Mouse (Mus musculus) hindbrain, embryonic 13.5 days (tissue): ENCODE measurements around the gene Wdr91. TPM values are rescaled to one million over a fixed set of nuclear protein-coding genes. Genes with fewer than 3 reads are reported as not detected.

Experiments used
- ATAC-seq: fragments of 200-750 bp; cut with Nextera tagmentation; 2 replicates; pipeline ENCODE4 v1.8.0; 2017; ENCODE audit warnings: moderate TSS enrichment; ENCODE audit not compliant: low FRiP score
- H3K27ac ChIP-seq: fragments of 300-500 bp; sonication (generic); 2 replicates; pipeline ENCODE4 v1.5.1; 2015; ENCODE audit warnings: inconsistent platforms, mild to moderate bottlenecking, moderate library complexity
- H3K27me3 ChIP-seq: fragments of 300-500 bp; sonication (generic); 2 replicates; pipeline ENCODE4 v1.6.1; 2015; ENCODE audit warnings: mild to moderate bottlenecking, inconsistent platforms
- H3K36me3 ChIP-seq: fragments of 300-500 bp; sonication (generic); 2 replicates; pipeline ENCODE4 v1.6.1; 2015; ENCODE audit warnings: mild to moderate bottlenecking, inconsistent platforms
- H3K4me1 ChIP-seq: fragments of 300-500 bp; sonication (generic); replicated peaks from 2 replicates; pipeline ENCODE4 v1.6.1; 2015; ENCODE audit warnings: inconsistent platforms
- H3K4me2 ChIP-seq: fragments of 300-500 bp; sonication (generic); 2 replicates; pipeline ENCODE4 v1.6.1; 2015; ENCODE audit warnings: inconsistent platforms, mild to moderate bottlenecking, moderate library complexity
- H3K4me3 ChIP-seq: fragments of 300-500 bp; sonication (generic); 2 replicates; pipeline ENCODE4 v1.5.1; 2015; ENCODE audit warnings: mild to moderate bottlenecking, inconsistent platforms
- H3K9ac ChIP-seq: fragments of 300-500 bp; sonication (generic); 2 replicates; pipeline ENCODE4 v1.6.1; 2015; ENCODE audit warnings: mild to moderate bottlenecking, inconsistent platforms
- H3K9me3 ChIP-seq: fragments of 300-500 bp; sonication (generic); 2 replicates; pipeline ENCODE4 v1.6.1; 2016; ENCODE audit warnings: inconsistent platforms
- WGBS: fragments of 180-500 bp; shearing (Covaris S2); methylation state at CpG from one replicate; pipeline ENCODE4 v1.1.7; 2015; 5-methylcytosine and 5-hydroxymethylcytosine counted together
- polyA plus RNA-seq: library from polyadenylated mRNA; unstranded; fragments of >200 nt; fragmentation: Nextera tagmentation; extraction: Ambion mirVana; gene quantifications from 2 replicates; pipeline ENCODE4 v1.2.1, GENCODE M21; 2015

The Wdr91 gene
- polyA plus RNA-seq, 1 experiment from 2014 or later, result 12.5 TPM

- no peak for ATAC-seq
- H3K4me2 ChIP-seq, result peak overlapping the region; percentile 72
- H3K9ac ChIP-seq, result peak overlapping the region; percentile 82
- H3K36me3 ChIP-seq, result peaks cover 36% of the 10 kb centered on the region
- H3K9me3 ChIP-seq, result no peaks in the 10 kb centered on the region
- 54% methylated on average over 8 of the region's 8 CpGs for WGBS
- H3K4me1 ChIP-seq, result peaks cover 19% of the 10 kb centered on the region
- H3K27ac ChIP-seq, result peak overlapping the region; percentile 90
- H3K4me3 ChIP-seq, result peak overlapping the region; percentile 73
- no peaks in the 10 kb centered on the region for H3K27me3 ChIP-seq
Measured at GRCm38 (mm10) chr6:34909631-34910345, 888 bp downstream of the Wdr91 start.

GRCm38 (mm10) chr6:34907696-34908260 is 2.9 kb downstream of the Wdr91 start:
- Histone ChIP-seq H3K27ac (no peak overlapping the region), H3K9ac (no peak overlapping the region), H3K4me1 (peaks cover 19% of the 10 kb centered on the region), H3K4me2 (no peak overlapping the region), H3K36me3 (peaks cover 54% of the 10 kb centered on the region), H3K4me3 (no peak overlapping the region), H3K9me3 (no peaks in the 10 kb centered on the region), H3K27me3 (no peaks in the 10 kb centered on the region)
- ATAC-seq, result no peak
- WGBS, result 91% methylated on average over 18 of the region's 18 CpGs

GRCm38 (mm10) chr6:34907121-34907614 is 3.5 kb downstream of the Wdr91 start:
- Histone ChIP-seq H3K4me3 (no peak overlapping the region), H3K9me3 (no peaks in the 10 kb centered on the region), H3K4me2 (no peak overlapping the region), H3K9ac (no peak overlapping the region), H3K27me3 (no peaks in the 10 kb centered on the region), H3K36me3 (peaks cover 58% of the 10 kb centered on the region), H3K4me1 (peaks cover 19% of the 10 kb centered on the region), H3K27ac (no peak overlapping the region)
- 60% methylated on average over 2 of the region's 2 CpGs for WGBS
- ATAC-seq, result no peak

GRCm38 (mm10) chr6:34906661-34907060 is 4.0 kb downstream of the Wdr91 start:
- H3K27me3 ChIP-seq, result no peaks in the 10 kb centered on the region
- 95% methylated on average over 4 of the region's 4 CpGs for WGBS
- H3K9me3 ChIP-seq, result no peaks in the 10 kb centered on the region
- H3K4me2 ChIP-seq, result no peak overlapping the region
- H3K27ac ChIP-seq, result no peak overlapping the region
- peaks cover 62% of the 10 kb centered on the region for H3K36me3 ChIP-seq
- H3K4me1 ChIP-seq, result peaks cover 19% of the 10 kb centered on the region
- no peak overlapping the region for H3K4me3 ChIP-seq
- no peak for ATAC-seq
- no peak overlapping the region for H3K9ac ChIP-seq

- Histone ChIP-seq H3K4me1 (peaks cover 19% of the 10 kb centered on the region), H3K27ac (no peak overlapping the region), H3K9me3 (no peaks in the 10 kb centered on the region), H3K27me3 (no peaks in the 10 kb centered on the region), H3K36me3 (peaks cover 68% of the 10 kb centered on the region), H3K9ac (no peak overlapping the region), H3K4me3 (no peak overlapping the region), H3K4me2 (no peak overlapping the region)
- no peak for ATAC-seq
- 89% methylated on average over 2 of the region's 2 CpGs for WGBS
Measured at GRCm38 (mm10) chr6:34906125-34906524, 4.6 kb downstream of the Wdr91 start.

- no peak for ATAC-seq
- Histone ChIP-seq H3K4me1 (peaks cover 11% of the 10 kb centered on the region), H3K9me3 (no peaks in the 10 kb centered on the region), H3K36me3 (peaks cover 84% of the 10 kb centered on the region), H3K4me2 (no peak overlapping the region), H3K4me3 (no peak overlapping the region), H3K27ac (no peak overlapping the region), H3K9ac (no peak overlapping the region; the same call in 1 of the 2 replicates), H3K27me3 (no peaks in the 10 kb centered on the region)
- WGBS, result 91% methylated on average over 6 of the region's 6 CpGs
Measured at GRCm38 (mm10) chr6:34904361-34904760, 6.3 kb downstream of the Wdr91 start.

GRCm38 (mm10) chr6:34903851-34904250 is 6.8 kb downstream of the Wdr91 start:
- 93% methylated on average over 10 of the region's 10 CpGs for WGBS
- peaks cover 6% of the 10 kb centered on the region for H3K4me1 ChIP-seq
- no peak overlapping the region for H3K9ac ChIP-seq
- H3K27me3 ChIP-seq, result no peaks in the 10 kb centered on the region
- H3K4me2 ChIP-seq, result no peak overlapping the region
- H3K36me3 ChIP-seq, result peaks cover 88% of the 10 kb centered on the region
- no peak overlapping the region for H3K4me3 ChIP-seq
- H3K9me3 ChIP-seq, result no peaks in the 10 kb centered on the region
- no peak overlapping the region for H3K27ac ChIP-seq
- no peak for ATAC-seq

- H3K36me3 ChIP-seq, result peaks cover 85% of the 10 kb centered on the region
- no peaks in the 10 kb centered on the region for H3K9me3 ChIP-seq
- no peak overlapping the region for H3K4me3 ChIP-seq
- H3K27ac ChIP-seq, result no peak overlapping the region
- 86% methylated on average over 5 of the region's 5 CpGs for WGBS
- H3K9ac ChIP-seq, result no peak overlapping the region
- ATAC-seq, result no peak
- no peak overlapping the region for H3K4me2 ChIP-seq
- 0 out of 2 replicates have a peak, but pooled peaks cover 2% of the 10 kb centered on the region for H3K4me1 ChIP-seq
- H3K27me3 ChIP-seq, result no peaks in the 10 kb centered on the region
Measured at GRCm38 (mm10) chr6:34903441-34903840, 7.2 kb downstream of the Wdr91 start.

- H3K4me1 ChIP-seq, result 0 out of 2 replicates have a peak, but pooled peaks cover 2% of the 10 kb centered on the region
- no peaks in the 10 kb centered on the region for H3K9me3 ChIP-seq
- no peak overlapping the region for H3K27ac ChIP-seq
- H3K4me3 ChIP-seq, result no peak overlapping the region
- no peak overlapping the region for H3K4me2 ChIP-seq
- ATAC-seq, result no peak
- peaks cover 87% of the 10 kb centered on the region for H3K36me3 ChIP-seq
- H3K27me3 ChIP-seq, result no peaks in the 10 kb centered on the region
- 89% methylated on average over 7 of the region's 7 CpGs for WGBS
- no peak overlapping the region for H3K9ac ChIP-seq
Measured at GRCm38 (mm10) chr6:34902578-34902977, 8.1 kb downstream of the Wdr91 start.

GRCm38 (mm10) chr6:34901911-34902444 is 8.7 kb downstream of the Wdr91 start:
- Histone ChIP-seq H3K9me3 (no peaks in the 10 kb centered on the region), H3K27ac (no peak overlapping the region), H3K36me3 (peaks cover 85% of the 10 kb centered on the region), H3K4me1 (0 out of 2 replicates have a peak, but pooled peaks cover 1% of the 10 kb centered on the region), H3K4me2 (no peak overlapping the region), H3K4me3 (no peak overlapping the region), H3K9ac (no peak overlapping the region), H3K27me3 (no peaks in the 10 kb centered on the region)
- no peak for ATAC-seq
- WGBS, result 59% methylated on average over 9 of the region's 9 CpGs

- peaks cover 80% of the 10 kb centered on the region for H3K36me3 ChIP-seq
- no peak for ATAC-seq
- H3K4me3 ChIP-seq, result no peak overlapping the region
- H3K27me3 ChIP-seq, result no peaks in the 10 kb centered on the region
- H3K4me2 ChIP-seq, result no peak overlapping the region
- 0 out of 2 replicates have a peak overlapping the region, but pooled peaks have one; percentile 12 for H3K27ac ChIP-seq
- 78% methylated on average over 2 of the region's 2 CpGs for WGBS
- no peaks in the 10 kb centered on the region; the same call in 1 of the 2 replicates for H3K4me1 ChIP-seq
- H3K9me3 ChIP-seq, result no peaks in the 10 kb centered on the region
- H3K9ac ChIP-seq, result peak overlapping the region; percentile 35; the same call in 1 of the 2 replicates
Measured at GRCm38 (mm10) chr6:34900990-34901389, 9.7 kb downstream of the Wdr91 start.

- Histone ChIP-seq H3K4me1 (no peaks in the 10 kb centered on the region; the same call in 1 of the 2 replicates), H3K9me3 (no peaks in the 10 kb centered on the region), H3K36me3 (peaks cover 82% of the 10 kb centered on the region), H3K4me2 (no peak overlapping the region), H3K4me3 (no peak overlapping the region), H3K9ac (no peak overlapping the region), H3K27me3 (no peaks in the 10 kb centered on the region), H3K27ac (no peak overlapping the region)
- no peak for ATAC-seq
- 100% methylated on average over 2 of the region's 2 CpGs for WGBS
Measured at GRCm38 (mm10) chr6:34899127-34899526, 11.5 kb downstream of the Wdr91 start.
